Mouse (Mus musculus): Measurements from ENCODE around the gene Irak3. TPM values are rescaled to one million over a fixed set of nuclear protein-coding genes. Genes with fewer than 3 reads are reported as not detected.

Irak3 gene
- 0.25 and 0.42 TPM in 2 replicates for polyA plus RNA-seq (2015; fragmentation: Nextera tagmentation; extraction: Ambion mirVana)

DNA sequence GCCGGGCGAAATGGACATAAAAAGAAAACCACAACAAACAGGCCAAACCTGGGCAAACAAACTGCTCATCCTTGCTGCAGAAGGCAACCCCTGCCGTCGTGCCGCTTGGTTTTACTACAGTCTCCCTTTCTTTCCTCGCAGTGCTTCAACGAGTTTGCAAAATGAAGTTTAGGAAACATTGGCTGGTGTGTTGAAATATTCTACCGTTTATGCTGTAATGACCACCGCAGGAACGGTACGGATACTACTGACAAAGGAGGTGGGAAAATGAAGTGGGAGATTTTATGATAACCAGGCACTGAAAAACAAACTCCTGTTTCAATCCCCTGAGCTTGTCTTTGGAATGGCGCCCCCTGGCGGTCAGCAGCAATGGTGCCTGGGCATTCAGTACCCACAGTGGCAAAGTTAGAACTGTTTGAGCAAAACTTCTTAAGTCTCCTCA, at the start of gene Irak3:
Irak3 (minus strand) TSS at position 170 of the 442 bp plus-strand sequence.
- Histone ChIP-seq H3K36me3 (no peaks in the 10 kb centered on the region), H3K9me3 (no peaks in the 10 kb centered on the region), H3K27me3 (peaks cover 9% of the 10 kb centered on the region), H3K4me2 (peak within 1 kb of the TSS; percentile 85), H3K4me3 (peak within 1 kb of the TSS; percentile 44), H3K9ac (peak within 1 kb of the TSS; percentile 39), H3K4me1 (replicated peaks) (peaks cover 13% of the 10 kb centered on the region), H3K27ac (replicated peaks) (no peak within 1 kb of the TSS)
- 2% methylated on average over 13 of the region's 13 CpGs for WGBS
- no peak for ATAC-seq (ENCODE audit: low FRiP score, low read depth)

DNA sequence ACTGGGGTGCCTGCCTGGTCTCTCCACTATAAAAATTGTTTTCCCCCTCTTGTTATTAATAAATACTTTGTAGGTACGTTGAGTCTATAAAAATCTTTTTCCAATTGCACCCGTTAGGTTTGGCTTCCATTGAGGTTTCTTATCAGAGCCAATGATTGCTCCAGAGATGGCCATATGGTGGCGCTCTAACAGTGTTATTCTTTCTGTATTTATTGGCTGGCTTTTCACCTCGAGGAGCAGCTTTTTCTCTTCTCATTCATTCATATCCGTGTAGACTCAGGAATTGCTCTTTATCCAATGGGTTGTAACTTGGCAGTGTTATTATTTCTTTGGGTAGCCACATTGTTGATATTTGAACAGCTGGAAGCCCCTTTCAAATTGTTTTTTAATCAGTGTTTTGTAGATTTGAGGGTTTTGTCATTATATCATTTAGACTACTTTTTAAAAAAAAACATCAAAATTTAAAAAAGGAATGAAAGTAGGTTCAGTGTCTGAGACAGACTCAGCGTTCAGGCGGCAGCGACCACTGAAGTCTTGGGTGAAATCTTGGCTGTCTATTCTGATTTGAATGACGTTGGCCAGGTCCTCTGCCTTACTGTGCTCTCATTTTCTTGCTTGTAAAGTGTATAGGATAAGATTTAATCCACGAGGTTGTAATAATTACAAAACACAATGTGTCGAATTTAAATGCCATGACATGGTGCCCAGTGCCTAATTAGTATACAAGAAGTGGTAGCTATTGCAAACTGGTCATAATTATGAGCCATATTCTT, 49.2 kb upstream of the Irak3 start:
- Histone ChIP-seq H3K36me3 (no peaks in the 10 kb centered on the region), H3K4me2 (no peak overlapping the region), H3K4me1 (replicated peaks) (no peaks in the 10 kb centered on the region), H3K4me3 (no peak overlapping the region), H3K27me3 (no peaks in the 10 kb centered on the region), H3K27ac (replicated peaks) (no peak overlapping the region), H3K9ac (no peak overlapping the region), H3K9me3 (no peaks in the 10 kb centered on the region)
- WGBS: 61% methylated on average over 11 of the region's 11 CpGs
- ATAC-seq (ENCODE audit: low FRiP score, low read depth): no peak

DNA sequence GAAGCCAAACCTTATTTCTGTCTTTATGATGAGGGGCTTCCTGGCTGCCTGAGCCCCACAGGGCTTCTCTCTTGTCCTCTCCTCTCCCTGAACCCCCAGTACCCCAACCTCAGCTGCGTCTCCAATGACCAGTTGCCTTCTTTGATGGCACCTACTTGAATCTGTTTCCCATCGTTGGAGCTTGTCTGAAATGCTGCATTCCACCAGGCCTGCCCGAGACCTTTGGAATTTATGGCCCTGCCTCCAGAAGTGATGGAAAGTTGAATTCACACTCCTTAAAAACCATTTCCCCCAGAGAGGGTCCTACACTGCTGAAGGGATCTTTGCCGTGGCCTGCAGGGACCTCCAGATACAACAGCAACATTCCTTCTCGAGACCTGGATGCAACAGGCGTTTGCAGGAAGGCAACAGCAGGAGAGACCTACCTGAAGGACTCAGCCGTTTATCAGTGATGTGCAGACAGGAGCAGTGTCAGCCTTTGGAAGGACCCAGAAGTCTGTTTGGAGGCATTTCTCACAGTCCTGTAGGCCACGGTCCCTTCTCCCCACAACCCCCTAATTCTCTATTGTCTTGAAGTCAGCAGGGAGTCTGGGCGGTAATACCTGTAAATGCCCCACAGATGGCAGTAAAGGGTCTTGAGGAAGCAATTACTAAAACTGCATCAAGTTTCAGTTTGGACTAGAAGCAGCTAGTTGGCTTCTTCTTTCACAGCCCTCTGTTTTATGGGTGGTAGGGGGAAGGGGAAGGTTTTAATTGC, 45.2 kb upstream of the Irak3 start:
- H3K27ac ChIP-seq (replicated peaks): no peak overlapping the region
- no peaks in the 10 kb centered on the region for H3K36me3 ChIP-seq
- no peaks in the 10 kb centered on the region for H3K27me3 ChIP-seq
- H3K9me3 ChIP-seq: no peaks in the 10 kb centered on the region
- no peak overlapping the region for H3K4me3 ChIP-seq
- H3K4me2 ChIP-seq: no peak overlapping the region
- H3K9ac ChIP-seq: no peak overlapping the region
- no peaks in the 10 kb centered on the region for H3K4me1 ChIP-seq (replicated peaks)
- 49% methylated on average over 9 of the region's 9 CpGs for WGBS
- ATAC-seq (ENCODE audit: low FRiP score, low read depth): no peak

DNA sequence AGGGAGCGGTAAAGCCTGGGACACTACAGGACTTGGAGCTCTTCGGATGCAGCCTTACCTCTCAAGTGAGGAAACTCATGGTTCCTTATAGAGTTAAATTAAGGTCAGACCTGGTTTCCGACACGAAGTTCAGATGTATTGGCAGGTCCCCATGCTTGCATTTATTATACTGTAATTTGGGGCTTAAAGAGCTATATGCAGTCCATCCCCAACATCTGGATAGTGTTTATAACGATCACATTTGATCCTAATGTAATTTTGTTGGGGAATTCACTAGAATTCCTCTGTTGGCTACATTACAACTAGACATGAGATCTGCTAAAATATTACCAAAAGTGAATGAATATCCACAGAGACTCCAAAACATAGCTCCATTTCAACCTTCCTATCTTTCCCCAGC, 43.8 kb upstream of the Irak3 start:
- H3K36me3 ChIP-seq: no peaks in the 10 kb centered on the region
- 79% methylated on average over 5 of the region's 5 CpGs for WGBS
- no peaks in the 10 kb centered on the region for H3K9me3 ChIP-seq
- H3K4me3 ChIP-seq: no peak overlapping the region
- H3K27ac ChIP-seq (replicated peaks): no peak overlapping the region
- H3K4me1 ChIP-seq (replicated peaks): no peaks in the 10 kb centered on the region
- no peak overlapping the region for H3K4me2 ChIP-seq
- H3K9ac ChIP-seq: no peak overlapping the region
- no peaks in the 10 kb centered on the region for H3K27me3 ChIP-seq
- no peak for ATAC-seq (ENCODE audit: low FRiP score, low read depth)

DNA sequence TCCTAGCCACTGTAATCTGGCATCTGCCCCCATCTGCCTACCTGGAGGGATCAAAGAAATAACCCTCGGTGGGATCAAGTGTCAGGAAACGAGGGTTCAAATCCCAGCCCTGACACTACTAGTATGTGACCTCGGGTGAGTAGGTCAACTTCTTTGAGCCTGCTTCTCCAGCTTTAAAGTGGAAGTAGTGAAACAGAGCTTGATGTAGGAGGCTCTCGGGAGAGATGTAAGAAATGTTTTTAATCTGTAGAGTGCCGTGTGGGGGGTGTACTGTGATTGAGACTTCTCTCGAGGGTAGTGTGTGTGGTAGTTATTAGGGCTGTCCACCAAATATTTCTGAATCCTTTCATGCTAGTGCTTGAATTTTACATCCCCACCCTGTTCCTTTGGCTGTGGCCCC, 40.5 kb upstream of the Irak3 start:
- Histone ChIP-seq H3K4me1 (replicated peaks) (no peaks in the 10 kb centered on the region), H3K27ac (replicated peaks) (no peak overlapping the region), H3K4me3 (no peak overlapping the region), H3K9ac (no peak overlapping the region), H3K36me3 (no peaks in the 10 kb centered on the region), H3K27me3 (no peaks in the 10 kb centered on the region), H3K9me3 (no peaks in the 10 kb centered on the region), H3K4me2 (no peak overlapping the region)
- ATAC-seq (ENCODE audit: low FRiP score, low read depth): no peak
- 77% methylated on average over 6 of the region's 6 CpGs for WGBS

DNA sequence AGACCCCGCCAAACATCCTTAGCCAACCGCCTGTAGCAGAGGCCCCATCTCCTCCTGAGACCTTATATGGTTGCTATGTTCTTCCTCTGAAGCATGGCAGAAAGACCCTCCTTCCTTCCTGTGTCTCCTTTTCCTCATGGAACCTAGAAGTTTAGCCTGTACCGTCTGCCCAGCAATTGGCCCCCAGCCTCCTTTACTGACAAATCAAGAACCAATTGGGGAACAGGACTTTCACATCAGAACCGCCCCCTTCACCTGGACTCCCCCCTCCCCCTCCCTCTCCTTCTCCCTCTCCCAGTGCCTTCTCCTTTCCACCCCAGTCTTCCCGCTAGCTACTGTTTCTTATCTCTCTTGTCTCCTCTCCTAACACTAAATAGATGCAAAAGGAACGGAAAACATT, 37.5 kb upstream of the Irak3 start:
- H3K4me1 ChIP-seq (replicated peaks): no peaks in the 10 kb centered on the region
- no peak overlapping the region for H3K9ac ChIP-seq
- no peak overlapping the region for H3K4me3 ChIP-seq
- H3K27ac ChIP-seq (replicated peaks): no peak overlapping the region
- no peak overlapping the region for H3K4me2 ChIP-seq
- H3K27me3 ChIP-seq: no peaks in the 10 kb centered on the region
- WGBS: 62% methylated on average over 6 of the region's 6 CpGs
- no peaks in the 10 kb centered on the region for H3K36me3 ChIP-seq
- no peak for ATAC-seq (ENCODE audit: low FRiP score, low read depth)
- no peaks in the 10 kb centered on the region for H3K9me3 ChIP-seq

DNA sequence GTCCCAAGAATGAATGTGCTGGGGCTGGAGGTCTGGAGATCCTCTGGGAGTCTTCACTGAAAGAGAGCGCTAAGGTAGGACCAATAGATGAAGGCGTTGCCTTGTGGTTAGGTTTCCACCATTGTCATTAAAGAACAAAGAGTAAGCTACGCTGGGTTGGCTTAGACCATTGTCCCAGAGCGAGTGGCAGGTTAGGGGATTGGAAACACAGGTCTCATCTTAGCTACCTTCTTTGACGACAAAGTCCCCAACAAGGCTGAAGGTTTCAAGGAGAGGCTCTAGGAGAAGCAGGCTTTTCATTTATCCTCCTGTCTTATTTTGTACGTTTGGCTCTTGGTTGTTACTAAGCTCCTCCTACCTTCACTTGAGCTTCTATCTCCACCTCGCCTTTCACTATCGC, 36.3 kb upstream of the Irak3 start:
- WGBS: 87% methylated on average over 8 of the region's 8 CpGs
- Histone ChIP-seq H3K36me3 (no peaks in the 10 kb centered on the region), H3K9me3 (no peaks in the 10 kb centered on the region), H3K4me1 (replicated peaks) (no peaks in the 10 kb centered on the region), H3K27ac (replicated peaks) (no peak overlapping the region), H3K4me2 (no peak overlapping the region), H3K27me3 (no peaks in the 10 kb centered on the region), H3K4me3 (no peak overlapping the region), H3K9ac (no peak overlapping the region)
- no peak for ATAC-seq (ENCODE audit: low FRiP score, low read depth)

DNA sequence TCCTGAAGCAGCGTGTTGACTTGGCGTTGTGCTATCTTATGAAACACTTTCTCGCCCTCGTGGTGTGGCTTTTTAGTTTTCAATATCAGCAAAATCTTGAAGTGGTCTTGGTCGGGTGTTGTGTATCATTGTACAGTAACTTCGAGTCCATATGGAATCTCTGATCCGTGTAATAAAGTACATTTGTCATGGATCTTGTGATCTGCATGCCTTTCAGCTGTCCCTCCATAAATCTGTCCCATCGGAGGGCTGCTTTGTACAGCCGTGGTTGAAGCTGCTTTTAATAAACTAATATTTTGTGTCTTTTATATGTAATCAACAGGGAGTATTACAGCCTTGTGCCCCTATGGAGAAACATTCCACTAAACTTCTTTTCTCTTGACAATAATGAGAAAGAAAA, 34.9 kb upstream of the Irak3 start:
- H3K27me3 ChIP-seq: no peaks in the 10 kb centered on the region
- H3K4me3 ChIP-seq: no peak overlapping the region
- WGBS: 74% methylated on average over 9 of the region's 9 CpGs
- no peaks in the 10 kb centered on the region for H3K9me3 ChIP-seq
- H3K4me2 ChIP-seq: no peak overlapping the region
- ATAC-seq (ENCODE audit: low FRiP score, low read depth): no peak
- H3K9ac ChIP-seq: no peak overlapping the region
- H3K36me3 ChIP-seq: 0 out of 2 replicates have a peak, but pooled peaks cover 5% of the 10 kb centered on the region
- H3K4me1 ChIP-seq (replicated peaks): no peaks in the 10 kb centered on the region
- H3K27ac ChIP-seq (replicated peaks): no peak overlapping the region

DNA sequence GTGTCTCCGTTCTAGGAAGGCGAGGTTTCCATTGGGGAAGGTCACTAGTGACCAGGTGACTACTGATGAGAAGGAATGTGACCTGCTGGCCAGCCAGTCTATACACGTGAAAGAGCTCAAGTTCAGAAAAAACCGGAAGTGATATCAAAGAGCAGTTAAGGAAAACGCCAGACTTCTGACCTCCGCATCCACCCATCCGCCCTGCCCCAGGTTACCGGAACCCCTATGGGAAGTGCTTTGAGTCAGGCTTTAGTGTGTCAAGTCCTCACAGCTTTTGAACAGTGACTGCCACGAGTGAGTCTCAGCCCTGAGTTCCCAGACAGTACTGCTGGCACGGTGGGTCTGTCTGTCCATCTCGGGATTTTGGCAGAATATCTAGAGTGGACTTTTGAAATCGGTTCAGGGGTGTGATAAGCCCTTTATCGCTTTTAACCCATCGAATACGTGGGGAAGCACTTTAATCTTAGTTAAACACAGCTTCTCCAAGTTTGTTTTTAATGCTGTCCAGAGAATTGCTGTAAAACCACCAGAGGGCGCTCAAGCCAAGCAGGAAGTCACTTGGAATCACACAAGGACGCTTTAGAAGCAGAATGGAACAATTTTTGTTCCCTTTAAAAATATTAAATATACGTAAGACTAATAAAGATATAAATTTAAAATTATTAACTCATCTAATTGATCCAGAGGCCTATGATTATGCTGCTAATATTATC, 31.9 kb upstream of the Irak3 start:
- H3K36me3 ChIP-seq: peaks cover 19% of the 10 kb centered on the region
- no peak overlapping the region for H3K4me3 ChIP-seq
- H3K4me1 ChIP-seq (replicated peaks): peaks cover 7% of the 10 kb centered on the region; the same call in 1 of the 2 replicates
- ATAC-seq (ENCODE audit: low FRiP score, low read depth): no peak
- H3K27me3 ChIP-seq: no peaks in the 10 kb centered on the region
- no peak overlapping the region for H3K4me2 ChIP-seq
- H3K9ac ChIP-seq: no peak overlapping the region
- H3K9me3 ChIP-seq: no peaks in the 10 kb centered on the region
- WGBS: 34% methylated on average over 18 of the region's 18 CpGs
- H3K27ac ChIP-seq (replicated peaks): no peak overlapping the region

DNA sequence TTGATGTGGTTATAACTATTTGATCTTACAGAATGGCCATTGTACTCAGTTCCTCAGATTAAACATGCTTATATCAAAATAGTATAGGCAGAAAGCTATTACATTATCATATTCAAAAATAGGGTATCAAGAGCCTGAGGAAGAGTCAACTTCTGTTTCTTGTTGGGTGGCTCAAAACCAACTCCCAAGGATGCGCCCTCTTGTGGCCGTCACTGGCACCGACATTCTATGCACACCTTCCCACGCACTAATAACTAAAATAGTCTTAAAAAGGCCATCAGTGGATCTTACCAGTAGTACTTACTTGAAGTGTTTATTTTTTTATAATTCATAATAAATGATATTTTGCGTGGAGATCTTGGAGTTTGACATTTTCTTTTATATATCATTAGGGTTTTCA, 29.8 kb upstream of the Irak3 start:
- WGBS: 31% methylated on average over 5 of the region's 5 CpGs
- peaks cover 21% of the 10 kb centered on the region for H3K4me1 ChIP-seq (replicated peaks)
- peaks cover 21% of the 10 kb centered on the region for H3K36me3 ChIP-seq
- H3K27ac ChIP-seq (replicated peaks): no peak overlapping the region
- H3K9me3 ChIP-seq: no peaks in the 10 kb centered on the region
- H3K27me3 ChIP-seq: no peaks in the 10 kb centered on the region
- ATAC-seq (ENCODE audit: low FRiP score, low read depth): no peak
- no peak overlapping the region for H3K4me2 ChIP-seq
- no peak overlapping the region for H3K4me3 ChIP-seq
- no peak overlapping the region for H3K9ac ChIP-seq

DNA sequence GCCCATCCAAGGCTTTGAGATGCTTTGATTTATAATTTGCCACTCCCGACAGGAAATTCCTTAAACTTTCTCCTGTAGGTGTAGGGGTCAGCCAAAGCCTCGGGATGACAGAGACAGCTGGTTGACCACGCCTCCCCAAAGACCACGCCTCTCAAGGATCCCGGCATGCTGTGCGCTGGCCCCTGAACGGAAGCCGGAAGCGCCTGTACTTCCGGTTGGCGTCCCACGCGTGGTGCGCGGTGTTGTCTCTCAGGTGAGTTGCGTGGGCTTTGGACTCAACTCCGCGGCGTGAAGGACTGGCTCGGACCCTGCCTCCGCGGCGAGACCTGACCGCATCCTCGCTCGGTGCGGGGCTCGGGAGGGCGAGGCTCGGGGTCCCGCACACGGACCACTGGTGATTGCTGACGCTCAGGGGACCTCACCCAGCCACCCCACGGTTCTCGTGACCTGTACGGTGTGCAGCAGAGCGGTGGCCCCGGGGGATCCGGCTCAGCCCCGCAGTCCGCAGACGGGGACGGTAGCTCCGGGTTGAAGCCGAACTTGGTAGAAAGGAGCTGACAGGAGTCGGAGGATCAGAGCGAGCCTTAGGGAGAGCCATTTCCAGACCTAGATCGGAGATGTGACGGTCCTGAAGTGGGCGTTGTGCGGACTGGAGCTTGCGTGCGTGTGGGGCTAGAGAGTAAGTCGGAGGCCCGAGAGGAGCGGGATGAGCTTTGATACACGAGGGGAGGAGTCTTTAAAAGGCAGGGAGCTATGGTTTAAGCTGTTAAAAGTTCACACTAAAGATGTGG, 25.1 kb upstream of the Irak3 start, which contains the start of gene Llph:
Llph (plus strand) TSS at position 200 of the 791 bp plus-strand sequence.
- H3K27me3 ChIP-seq: no peaks in the 10 kb centered on the region
- peak within 1 kb of the TSS; percentile 73 for H3K9ac ChIP-seq
- peaks cover 16% of the 10 kb centered on the region for H3K36me3 ChIP-seq
- peak within 1 kb of the TSS; percentile 98 for H3K4me3 ChIP-seq
- peaks cover 26% of the 10 kb centered on the region for H3K4me1 ChIP-seq (replicated peaks)
- H3K9me3 ChIP-seq: no peaks in the 10 kb centered on the region
- peak within 1 kb of the TSS; percentile 94 for H3K4me2 ChIP-seq
- peak; percentile 96 for ATAC-seq (ENCODE audit: low FRiP score, low read depth)
- peak within 1 kb of the TSS; percentile 64 for H3K27ac ChIP-seq (replicated peaks)
- WGBS: under 1% methylated on average over 57 of the region's 57 CpGs

All from hindbrain, embryonic 15.5 days (tissue).